Mouse (Mus musculus) adrenal gland, adult (tissue): ENCODE results near the gene S1pr5.
"Not testable (repeated sequence)": the region's sequence is repeated elsewhere in the genome, so short reads cannot be mapped to it uniquely, and the experiment has no call there.

ENCODE experiments used
- DNase-seq, 2 experiments: peaks; one replicate each; pipeline ENCODE4 v3.0.0; 2022 to 2023; ENCODE audit warnings: low spot score in 1 of 2; ENCODE audit not compliant: inconsistent age in 2 of 2

S1pr5 gene

GRCm38 (mm10) chr9:21238733-21239464 lies 9.3 kb downstream of the S1pr5 start, which contains the start of gene Keap1:
Gene Keap1, minus strand, starts transcription at chr9:21239361.
- DNase-seq = peak; percentile 88 to 97

GRCm38 (mm10) chr9:21238004-21238732 lies 10.1 kb downstream of the S1pr5 start:
- no peak for DNase-seq

GRCm38 (mm10) chr9:21237368-21238003 lies 10.8 kb downstream of the S1pr5 start:
- DNase-seq = peak; percentile 46 to 75

- no peak for DNase-seq
Measured at GRCm38 (mm10) chr9:21236991-21237367, 11.3 kb downstream of the S1pr5 start.

GRCm38 (mm10) chr9:21235341-21235740 lies 12.9 kb downstream of the S1pr5 start:
- DNase-seq = peak in 1 of 2 experiments; percentile 60

GRCm38 (mm10) chr9:21233805-21234204 lies 14.4 kb downstream of the S1pr5 start:
- DNase-seq = peak in 1 of 2 experiments; percentile 20

- peak in 1 of 2 experiments; percentile 27 for DNase-seq
Measured at GRCm38 (mm10) chr9:21233366-21233765, 14.9 kb downstream of the S1pr5 start.

GRCm38 (mm10) chr9:21232867-21233266 lies 15.4 kb downstream of the S1pr5 start:
- DNase-seq = peak in 1 of 2 experiments; percentile 17

- DNase-seq = peak in 1 of 2 experiments; percentile 31
Measured at GRCm38 (mm10) chr9:21231551-21231950, 16.7 kb downstream of the S1pr5 start.

GRCm38 (mm10) chr9:21227342-21227741 lies 20.9 kb downstream of the S1pr5 start:
- no peak for DNase-seq

GRCm38 (mm10) chr9:21225415-21225758 lies 22.9 kb downstream of the S1pr5 start:
- no peak for DNase-seq

- DNase-seq = peak; percentile 76 to 89
Measured at GRCm38 (mm10) chr9:21224576-21225414, 23.4 kb downstream of the S1pr5 start.

- DNase-seq = no peak
Measured at GRCm38 (mm10) chr9:21223906-21224305, 24.3 kb downstream of the S1pr5 start.

- DNase-seq = not testable (repeated sequence)
Measured at GRCm38 (mm10) chr9:21223490-21223889, 24.8 kb downstream of the S1pr5 start.

- DNase-seq = peak in 1 of 2 experiments; percentile 84
Measured at GRCm38 (mm10) chr9:21221383-21221929, 26.8 kb downstream of the S1pr5 start.

- peak; percentile 95 to 98 for DNase-seq
Measured at GRCm38 (mm10) chr9:21220490-21221382, 27.5 kb downstream of the S1pr5 start.

GRCm38 (mm10) chr9:21219820-21220219 lies 28.4 kb downstream of the S1pr5 start:
- DNase-seq = no peak

GRCm38 (mm10) chr9:21216050-21216841 lies 32.0 kb downstream of the S1pr5 start:
- DNase-seq = no peak
